Mouse (Mus musculus) T-helper 1 cell (primary cell): Measurements from ENCODE around the gene Hmgb1.

Experiments
- in situ Hi-C: fragments of 300-600 bp; cut with MboI, MseI; formaldehyde crosslinking; loops from one replicate; pipeline ENCODE4 v1.15.1; 2025; ENCODE audit warnings: high pct_unique_total_duplicates

The Hmgb1 gene

GRCm38 (mm10) chr5:148999802-149000201, 184.5 kb downstream of the Hmgb1 start:
- in situ Hi-C loops, result loop anchor here (10.0 kb wide), 1 partner anchor 335 kb away; no protein-coding TSS in a partner anchor

- in situ Hi-C loops, result no loop called here
Measured at GRCm38 (mm10) chr5:148998512-148998911, 185.8 kb downstream of the Hmgb1 start.

GRCm38 (mm10) chr5:148996709-148997037, 187.6 kb downstream of the Hmgb1 start:
- in situ Hi-C loops, result no loop called here
